Mouse (Mus musculus) A20 (cell line): ENCODE data around the gene Dlgap4.
"Not testable (repeated sequence)": the region's sequence is repeated elsewhere in the genome, so short reads cannot be mapped to it uniquely, and the experiment has no call there.

Experiments used
- DNase-seq: peaks from one replicate; pipeline ENCODE4 v3.0.0-alpha.2; 2011; ENCODE audit warnings: low read depth, low spot score

Gene Dlgap4

GRCm38 (mm10) chr2:156775455-156776435, 162.2 kb downstream of the Dlgap4 start:
- DNase-seq: no peak

GRCm38 (mm10) chr2:156776907-156777306, 163.4 kb downstream of the Dlgap4 start:
- DNase-seq: no peak

DNA sequence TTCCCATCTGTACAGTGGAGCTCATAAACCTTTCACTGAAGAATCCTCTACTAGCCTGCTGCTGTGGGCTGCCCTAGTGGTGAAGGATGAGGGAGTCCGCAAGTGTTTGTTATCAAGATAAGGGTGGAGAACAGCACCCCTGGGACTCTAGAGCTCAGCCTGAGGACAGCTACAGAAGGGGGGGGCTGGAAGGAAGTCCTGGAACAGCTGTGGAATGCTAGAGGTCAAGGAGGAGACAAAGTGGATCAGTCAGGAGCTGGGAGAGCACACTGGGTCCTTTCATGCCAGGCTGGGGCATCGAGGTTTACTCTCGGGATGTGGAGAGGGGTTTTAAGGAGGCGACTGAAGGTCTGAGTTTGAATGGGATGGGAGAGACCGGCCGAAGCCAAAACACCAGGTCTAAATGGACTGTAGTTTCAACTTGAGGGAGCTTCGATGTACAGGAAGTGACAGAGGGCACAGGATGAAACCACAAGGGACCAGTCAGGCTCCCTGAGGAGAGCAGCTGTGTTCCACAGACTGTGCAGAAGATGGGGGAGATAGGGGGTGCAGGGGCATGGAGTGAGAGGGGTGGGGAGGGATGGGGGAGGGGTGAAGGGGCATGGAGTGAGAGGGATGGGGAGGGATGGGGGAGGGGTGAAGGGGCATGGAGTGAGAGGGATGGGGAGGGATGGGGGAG, 164.0 kb downstream of the Dlgap4 start:
- no peak for DNase-seq

GRCm38 (mm10) chr2:156778571-156778970, 165.1 kb downstream of the Dlgap4 start:
- DNase-seq: no peak

GRCm38 (mm10) chr2:156779036-156779435, 165.5 kb downstream of the Dlgap4 start:
- DNase-seq: no peak

- DNase-seq: no peak
Observed at GRCm38 (mm10) chr2:156779488-156779887, 166.0 kb downstream of the Dlgap4 start.

GRCm38 (mm10) chr2:156780129-156780528, 166.6 kb downstream of the Dlgap4 start:
- DNase-seq: no peak

GRCm38 (mm10) chr2:156780752-156781151, 167.2 kb downstream of the Dlgap4 start:
- DNase-seq: no peak

DNA sequence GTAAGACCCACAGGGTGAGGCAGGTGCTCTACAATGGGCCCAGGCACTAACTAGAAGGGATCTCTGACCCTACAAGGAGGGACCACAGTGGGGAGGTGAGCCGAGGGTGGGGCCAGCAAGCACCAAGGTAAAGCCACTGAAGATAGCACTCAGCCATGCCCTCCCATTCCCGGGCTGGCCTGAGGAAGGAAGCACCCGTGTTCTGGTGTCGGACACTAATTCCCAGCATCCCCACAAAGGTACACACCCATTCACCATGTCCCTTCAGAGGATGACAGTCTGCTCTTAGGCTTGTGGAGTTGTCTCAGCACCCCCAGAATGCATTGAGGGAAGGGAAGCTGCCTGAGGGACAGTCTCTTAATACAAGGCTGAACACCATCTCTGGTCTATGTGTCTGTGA, 167.8 kb downstream of the Dlgap4 start:
- no peak for DNase-seq

GRCm38 (mm10) chr2:156781836-156782480, 168.5 kb downstream of the Dlgap4 start:
- peak; percentile 11 for DNase-seq

- DNase-seq: no peak
Observed at GRCm38 (mm10) chr2:156782481-156783348, 169.2 kb downstream of the Dlgap4 start.

GRCm38 (mm10) chr2:156783349-156783728, 169.8 kb downstream of the Dlgap4 start:
- DNase-seq: no peak

DNA sequence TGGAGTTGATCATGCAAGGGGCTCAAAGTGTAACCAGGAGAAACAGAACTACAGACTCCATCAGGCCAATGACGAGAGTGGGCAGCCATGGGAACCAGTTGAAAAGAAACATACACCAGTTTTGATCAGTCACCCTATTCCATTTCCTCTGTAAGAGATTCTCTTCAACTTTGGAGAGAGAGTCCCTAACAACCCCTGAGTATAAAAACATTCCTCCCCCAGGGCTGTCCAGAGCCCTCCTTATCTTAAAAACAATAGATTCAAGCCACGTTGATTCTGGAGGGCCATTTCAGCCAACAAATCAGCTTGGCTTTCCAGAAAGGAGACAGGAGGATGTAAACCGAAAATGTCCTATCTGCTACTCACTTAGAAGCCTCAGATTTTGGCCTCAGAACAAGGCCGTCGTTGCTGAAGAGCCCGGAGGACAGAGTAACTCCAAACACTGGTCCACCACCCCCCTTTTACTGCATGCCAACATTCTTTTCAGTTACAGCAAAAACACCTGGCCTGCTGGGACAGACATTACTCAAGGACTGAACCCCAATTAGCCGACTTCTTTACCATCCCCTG, 170.6 kb downstream of the Dlgap4 start:
- no peak for DNase-seq

- no peak for DNase-seq
Observed at GRCm38 (mm10) chr2:156784891-156785290, 171.4 kb downstream of the Dlgap4 start.

DNA sequence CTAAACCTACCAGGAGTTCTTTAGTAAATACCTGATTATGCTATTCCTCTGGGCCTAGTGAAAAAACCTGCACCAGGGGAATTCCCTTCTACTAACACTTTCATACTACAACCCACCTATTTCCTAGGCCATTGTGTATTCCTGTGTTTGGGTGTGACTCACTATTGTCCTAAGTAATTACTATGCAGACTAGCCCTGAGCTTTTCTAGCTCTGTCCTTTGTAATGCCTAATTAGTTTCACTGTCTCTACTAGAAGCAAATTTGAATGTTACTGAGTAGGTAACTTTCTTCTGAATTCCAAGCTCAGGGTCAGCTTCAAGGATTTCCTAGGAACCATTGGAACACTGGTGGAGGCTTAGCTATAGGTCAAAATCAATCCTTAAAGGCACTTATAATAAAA, 172.9 kb downstream of the Dlgap4 start:
- not testable (repeated sequence) for DNase-seq

- no peak for DNase-seq
Observed at GRCm38 (mm10) chr2:156787090-156787775, 173.7 kb downstream of the Dlgap4 start.

DNA sequence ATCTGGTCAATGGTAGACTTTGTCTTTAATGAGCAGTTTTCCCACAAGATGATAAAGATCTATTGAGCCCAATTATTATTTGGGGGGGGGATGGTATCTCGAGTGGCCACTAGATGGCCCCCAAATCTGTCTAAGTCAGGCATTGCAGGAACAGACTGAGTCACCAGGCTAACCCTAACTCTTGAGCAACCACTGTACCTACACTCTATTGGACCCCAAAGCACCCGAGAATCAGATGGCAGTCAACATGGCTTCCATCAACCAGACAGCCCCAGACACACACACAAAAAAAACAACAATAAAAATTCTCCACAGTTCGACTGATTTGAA, 174.2 kb downstream of the Dlgap4 start:
- DNase-seq: peak; percentile 47

DNA sequence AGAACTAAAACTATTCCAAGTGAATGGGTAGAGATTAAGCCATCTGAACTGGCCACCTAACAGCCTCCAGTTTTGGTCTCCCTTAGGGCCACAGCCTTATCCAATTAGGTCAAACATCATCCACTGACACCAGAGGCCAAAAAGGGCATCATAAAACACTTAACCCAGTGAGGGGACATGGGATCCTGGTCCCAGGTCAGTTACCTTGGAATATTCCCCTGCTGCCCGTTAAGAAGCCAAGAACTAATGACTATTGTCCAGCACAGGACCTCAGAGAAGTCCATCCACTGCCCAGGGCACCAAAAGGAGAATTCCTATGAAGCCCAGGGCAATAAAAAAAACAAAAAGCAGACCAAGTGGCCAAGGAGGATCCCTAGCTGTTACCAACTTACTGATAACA, 175.3 kb downstream of the Dlgap4 start:
- no peak for DNase-seq

GRCm38 (mm10) chr2:156798516-156798915, 185.0 kb downstream of the Dlgap4 start:
- DNase-seq: no peak

DNA sequence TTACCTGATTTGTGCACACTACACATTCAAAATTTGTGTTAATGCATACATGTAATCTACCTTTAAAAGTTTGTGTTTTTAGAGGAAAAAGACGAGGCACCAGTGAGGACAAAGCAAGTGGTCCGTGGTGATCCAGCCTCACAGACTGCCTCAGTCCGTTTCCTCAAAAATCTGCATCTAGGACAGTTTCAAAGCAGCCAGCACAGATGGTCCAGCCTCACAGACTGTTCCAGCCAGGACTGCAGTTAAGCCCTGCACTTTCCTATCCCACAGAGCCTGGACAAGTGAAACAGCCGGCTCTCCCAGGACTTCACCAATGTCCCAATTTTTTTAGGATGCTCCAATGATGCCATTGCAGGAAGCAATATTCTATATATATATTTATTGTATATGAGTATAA, 187.5 kb downstream of the Dlgap4 start:
- no peak for DNase-seq
